Mouse (Mus musculus) testis, adult 2 months (tissue): ENCODE measurements around the gene Ttll7.

Source experiments
- CTCF ChIP-seq: fragments of 200-500 bp; IDR thresholded peaks from 2 replicates; pipeline ENCODE4 v1.5.1; 2012; ENCODE audit warnings: low read depth, mild to moderate bottlenecking, inconsistent platforms, low read length, moderate library complexity; ENCODE audit not compliant: control insufficient read depth, insufficient read depth, insufficient replicate concordance
- POLR2A ChIP-seq: fragments of 200-500 bp; IDR thresholded peaks from 2 replicates; pipeline ENCODE4 v1.6.1; 2012; ENCODE audit warnings: low read depth, mild to moderate bottlenecking, inconsistent platforms, low read length, moderate library complexity; ENCODE audit not compliant: control insufficient read depth

- TF ChIP-seq CTCF (no peak), POLR2A (no peak)
Observed at GRCm38 (mm10) chr3:146967242-146967641, 115.1 kb downstream of the Ttll7 start.
